Mouse (Mus musculus) olfactory bulb, adult 2 months (tissue): ENCODE results near the gene Tdgf1.

Source experiments
- CTCF ChIP-seq: fragments of 200-500 bp; IDR thresholded peaks from 2 replicates; pipeline ENCODE4 v1.5.1; 2012; ENCODE audit warnings: low read depth, mild to moderate bottlenecking, low read length, moderate library complexity; ENCODE audit not compliant: insufficient read depth
- POLR2A ChIP-seq: fragments of 200-500 bp; IDR thresholded peaks from 2 replicates; pipeline ENCODE4 v1.6.1; 2012; ENCODE audit warnings: mild to moderate bottlenecking, low read depth, low read length, moderate library complexity; ENCODE audit not compliant: insufficient read depth

GRCm38 (mm10) chr9:110892552-110892951 lies 53.4 kb downstream of the Tdgf1 start:
- no peak for TF ChIP-seq CTCF
- no peak for TF ChIP-seq POLR2A
